Mouse (Mus musculus) CH12.LX (cell line): ENCODE data around the gene Ttc33. TPM values are rescaled to one million over a fixed set of nuclear protein-coding genes. Genes with fewer than 3 reads are reported as not detected.

Experiments
- DNase-seq: peaks from one replicate; pipeline ENCODE4 v3.0.0-alpha.2; 2013; ENCODE audit errors: extremely low read depth
- H3K27ac ChIP-seq: 2 replicates; pipeline ENCODE4 v1.5.1; 2012; ENCODE audit warnings: low read depth, mild to moderate bottlenecking, control low read depth, moderate library complexity; ENCODE audit not compliant: insufficient read depth
- H3K27me3 ChIP-seq: replicated peaks from 2 replicates; pipeline ENCODE3; 2012; ENCODE audit warnings: inconsistent platforms
- H3K36me3 ChIP-seq, 2 experiments: replicated peaks in 1 of 2; 2 replicates each; pipeline versions ENCODE3 to v1.6.1; 2012; ENCODE audit warnings: inconsistent platforms in 1 of 2, low read length in 1 of 2, mild to moderate bottlenecking in 1 of 2, mixed read lengths in 1 of 2, moderate library complexity in 1 of 2; ENCODE audit not compliant: control insufficient read depth in 1 of 2, insufficient read depth in 1 of 2
- H3K4me1 ChIP-seq, 2 experiments: 2 replicates each; pipeline ENCODE4 v1.6.1; 2012; ENCODE audit warnings: inconsistent platforms in 1 of 2, moderate library complexity in 1 of 2; ENCODE audit not compliant: insufficient read depth in 2 of 2, control insufficient read depth in 1 of 2
- H3K4me2 ChIP-seq: 2 replicates; pipeline ENCODE4 v1.6.1; 2012; ENCODE audit warnings: low read depth, mild to moderate bottlenecking, control low read depth; ENCODE audit not compliant: poor library complexity, insufficient read depth, severe bottlenecking
- H3K4me3 ChIP-seq, 3 experiments: fragments of 150-350 bp in 1 of 3; sonication (generic) in 1 of 3; replicated peaks in 1 of 3; 2 replicates each; pipeline versions ENCODE3 to v1.5.1; 2011 to 2012; ENCODE audit warnings: low read depth in 2 of 3, low read length in 2 of 3, mild to moderate bottlenecking in 2 of 3, moderate library complexity in 2 of 3, control low read depth in 1 of 3, improper control_type of control experiment in 1 of 3, inconsistent platforms in 1 of 3, mixed read lengths in 1 of 3; ENCODE audit not compliant: poor library complexity in 1 of 3
- H3K79me2 ChIP-seq: replicated peaks from 2 replicates; pipeline ENCODE4 v1.6.1; 2012; ENCODE audit warnings: mild to moderate bottlenecking, moderate library complexity; ENCODE audit not compliant: control insufficient read depth, poor library complexity, insufficient read depth, severe bottlenecking; ENCODE audit errors: extremely low read depth
- H3K9ac ChIP-seq: 2 replicates; pipeline ENCODE4 v1.6.1; 2012; ENCODE audit warnings: low read depth, mild to moderate bottlenecking, control low read depth, moderate library complexity; ENCODE audit not compliant: insufficient read depth
- H3K9me3 ChIP-seq: replicated peaks from 2 replicates; pipeline ENCODE3; 2012; ENCODE audit warnings: low read length, inconsistent platforms, mixed read lengths
- BHLHE40 ChIP-seq: IDR thresholded peaks from 2 replicates; pipeline ENCODE4 v1.6.1; 2011; ENCODE audit warnings: mild to moderate bottlenecking, low read depth, low read length, improper control_type of control experiment
- CHD2 ChIP-seq: IDR thresholded peaks from 2 replicates; pipeline ENCODE4 v1.6.1; 2011; ENCODE audit warnings: low read length, improper control_type of control experiment
- CTCF ChIP-seq, 2 experiments: IDR thresholded peaks in 1 of 2; conservative IDR thresholded peaks in 1 of 2; 2 replicates each; pipeline ENCODE4 v1.5.1; 2011 to 2012; ENCODE audit warnings: low read depth in 2 of 2, low read length in 2 of 2, improper control_type of control experiment in 1 of 2, inconsistent platforms in 1 of 2, mild to moderate bottlenecking in 1 of 2, moderate library complexity in 1 of 2
- E2F4 ChIP-seq: IDR thresholded peaks from 2 replicates; pipeline ENCODE4 v1.6.1; 2011; ENCODE audit warnings: low read depth, low read length, improper control_type of control experiment; ENCODE audit not compliant: insufficient replicate concordance
- EP300 ChIP-seq: IDR thresholded peaks from 2 replicates; pipeline ENCODE4 v1.6.1; 2011; ENCODE audit warnings: low read length, improper control_type of control experiment
- IRF4 ChIP-seq: IDR thresholded peaks from 2 replicates; pipeline ENCODE4 v1.6.1; 2014; ENCODE audit warnings: low read depth, mild to moderate bottlenecking, inconsistent platforms, low read length, improper control_type of control experiment
- JUND ChIP-seq: conservative IDR thresholded peaks from 2 replicates; pipeline ENCODE4 v1.6.1; 2011; ENCODE audit warnings: low read depth, low read length, improper control_type of control experiment
- KAT2A ChIP-seq: IDR thresholded peaks from 2 replicates; pipeline ENCODE4 v1.6.1; 2012; ENCODE audit warnings: low read length, improper control_type of control experiment, inconsistent platforms; ENCODE audit not compliant: insufficient replicate concordance
- MAX ChIP-seq: IDR thresholded peaks from 2 replicates; pipeline ENCODE4 v1.6.1; 2011; ENCODE audit warnings: low read length, improper control_type of control experiment
- NRF1 ChIP-seq: IDR thresholded peaks from 2 replicates; pipeline ENCODE4 v1.6.1; 2014; ENCODE audit warnings: low read depth, mild to moderate bottlenecking, inconsistent platforms, low read length, improper control_type of control experiment, moderate library complexity
- PAX5 ChIP-seq: IDR thresholded peaks from 2 replicates; pipeline ENCODE4 v1.6.1; 2012; ENCODE audit warnings: low read length, inconsistent platforms, mixed read lengths
- SIN3A ChIP-seq: IDR thresholded peaks from 2 replicates; pipeline ENCODE4 v1.6.1; 2012; ENCODE audit warnings: low read length, improper control_type of control experiment, inconsistent platforms
- TBP ChIP-seq: conservative IDR thresholded peaks from 2 replicates; pipeline ENCODE4 v1.6.1; 2011; ENCODE audit warnings: low read depth, low read length, improper control_type of control experiment
- UBTF ChIP-seq: IDR thresholded peaks from 2 replicates; pipeline ENCODE4 v1.6.1; 2012; ENCODE audit warnings: low read depth, mild to moderate bottlenecking, inconsistent platforms, low read length, improper control_type of control experiment, moderate library complexity
- USF2 ChIP-seq: conservative IDR thresholded peaks from 2 replicates; pipeline ENCODE4 v1.6.1; 2011; ENCODE audit warnings: low read depth, low read length, improper control_type of control experiment
- ZC3H11A ChIP-seq: IDR thresholded peaks from 2 replicates; pipeline ENCODE4 v1.6.1; 2012; ENCODE audit warnings: low read depth, mild to moderate bottlenecking, inconsistent platforms, low read length, improper control_type of control experiment
- dilution Hi-C: fragments of 300-500 bp; cut with MboI; formaldehyde crosslinking; loops from 2 replicates; pipeline ENCODE4 v1.14.3; 2020; ENCODE audit warnings: low sequenced_read_pairs; ENCODE audit not compliant: extremely low pct_unique_long_range_greater_than_20kb, extremely low pct_ligation_motif_present
- in situ Hi-C: fragments of 300-500 bp; cut with MboI; formaldehyde crosslinking; loops from 3 replicates; pipeline ENCODE4 v1.14.3; 2019; ENCODE audit warnings: low sequenced_read_pairs, low pct_ligation_motif_present, low pct_unique_long_range_greater_than_20kb, mixed read lengths
- polyA plus RNA-seq: library from polyadenylated mRNA; unstranded; fragments of >175 nt; gene quantifications from 2 replicates; pipeline ENCODE4 v1.2.1, GENCODE M21; 2012; ENCODE audit warnings: low read depth; ENCODE audit not compliant: insufficient read length
- total RNA-seq, 2 experiments: library from RNA; depleted of rRNA; stranded (reverse); fragments of 300-350 nt in 1 of 2; fragments of >200 nt in 1 of 2; gene quantifications; 2 replicates each; pipeline ENCODE4 v1.2.3; 2012 to 2014

Ttc33 gene
- total and polyA plus RNA-seq, 3 experiments: 24.5 to 53.6 (median 34.8) TPM

GRCm38 (mm10) chr15:5195987-5196514 lies 10.7 kb downstream of the Ttc33 start:
- Histone ChIP-seq H3K4me3 (no peak overlapping the region), H3K27ac (no peak overlapping the region), H3K4me1 (peaks cover 0 to 9% of the 10 kb centered on the region in 2 experiments; a peak in 2 of 4 replicates), H3K36me3 (peaks cover 21 to 86% of the 10 kb centered on the region in 2 experiments), H3K9ac (no peak overlapping the region), H3K79me2 (peaks cover 14% of the 10 kb centered on the region), H3K9me3 (no peaks in the 10 kb centered on the region), H3K4me2 (no peak overlapping the region), H3K27me3 (no peaks in the 10 kb centered on the region)
- TF ChIP-seq IRF4 (no peak), CHD2 (no peak), UBTF (no peak), PAX5 (no peak), TBP (no peak), E2F4 (no peak), BHLHE40 (no peak), CTCF (conservative IDR thresholded peaks at IDR 0.05 in 1 of 2, IDR thresholded peaks at IDR 0.05 in 1 of 2; ENCODE audit: low read depth in 2 of 2, low read length in 2 of 2) (no peak), USF2 (no peak), ZC3H11A (no peak), NRF1 (no peak)
- no peak for DNase-seq
- in situ Hi-C loops: no loop called here
- dilution Hi-C loops: no loop called here

GRCm38 (mm10) chr15:5196691-5197090 lies 11.4 kb downstream of the Ttc33 start:
- TF ChIP-seq JUND: no peak
- TF ChIP-seq EP300: no peak
- TF ChIP-seq KAT2A: no peak
- TF ChIP-seq SIN3A: no peak
- no peak for TF ChIP-seq MAX
- dilution Hi-C loops (no loop called here), in situ Hi-C loops (no loop called here)
- Histone ChIP-seq H3K79me2 (peaks cover 14% of the 10 kb centered on the region), H3K36me3 (peaks cover 20 to 86% of the 10 kb centered on the region in 2 experiments), H3K4me2 (no peak overlapping the region), H3K27ac (no peak overlapping the region), H3K27me3 (no peaks in the 10 kb centered on the region), H3K9ac (no peak overlapping the region), H3K9me3 (no peaks in the 10 kb centered on the region), H3K4me3 (no peak overlapping the region), H3K4me1 (peaks cover 0 to 9% of the 10 kb centered on the region in 2 experiments; a peak in 2 of 4 replicates)
- no peak for DNase-seq
